Mouse (Mus musculus) induced T-regulatory cell, adult 2 months (primary cell): Measurements from ENCODE around the gene Atp2c2.

ENCODE experiments used
- DNase-seq: peaks from one replicate; pipeline ENCODE4 v3.0.0-alpha.2; 2012; ENCODE audit warnings: low read depth

The Atp2c2 gene

GRCm38 (mm10) chr8:119784676-119785075 lies 84.9 kb downstream of the Atp2c2 start:
- peak; percentile 57 for DNase-seq

- DNase-seq, result peak; percentile 37
Measured at GRCm38 (mm10) chr8:119785764-119786405, 86.1 kb downstream of the Atp2c2 start.

GRCm38 (mm10) chr8:119786871-119787270 lies 87.1 kb downstream of the Atp2c2 start:
- peak; percentile 68 for DNase-seq

GRCm38 (mm10) chr8:119787341-119787740 lies 87.5 kb downstream of the Atp2c2 start:
- peak; percentile 61 for DNase-seq

- DNase-seq, result peak; percentile 5
Measured at GRCm38 (mm10) chr8:119788607-119789381, 89.0 kb downstream of the Atp2c2 start.

- DNase-seq, result peak; percentile 49
Measured at GRCm38 (mm10) chr8:119789581-119789980, 89.8 kb downstream of the Atp2c2 start.

- DNase-seq, result peak; percentile 3
Measured at GRCm38 (mm10) chr8:119791804-119792704, 92.2 kb downstream of the Atp2c2 start.

- DNase-seq, result no peak
Measured at GRCm38 (mm10) chr8:119794689-119795088, 94.9 kb downstream of the Atp2c2 start.

- DNase-seq, result peak; percentile 63
Measured at GRCm38 (mm10) chr8:119795651-119796050, 95.8 kb downstream of the Atp2c2 start.

- peak; percentile 87 for DNase-seq
Measured at GRCm38 (mm10) chr8:119798170-119798964, 98.6 kb downstream of the Atp2c2 start.

GRCm38 (mm10) chr8:119798965-119799264 lies 99.1 kb downstream of the Atp2c2 start:
- DNase-seq, result no peak

GRCm38 (mm10) chr8:119801168-119801567 lies 101.4 kb downstream of the Atp2c2 start:
- peak; percentile 57 for DNase-seq

- DNase-seq, result peak; percentile 66
Measured at GRCm38 (mm10) chr8:119802592-119802991, 102.8 kb downstream of the Atp2c2 start.

- no peak for DNase-seq
Measured at GRCm38 (mm10) chr8:119805275-119805674, 105.5 kb downstream of the Atp2c2 start.

GRCm38 (mm10) chr8:119806422-119807263 lies 106.8 kb downstream of the Atp2c2 start:
- no peak for DNase-seq
